Mouse (Mus musculus) lung, embryonic 14.5 days (tissue): ENCODE measurements around the gene Gm6268. TPM values are rescaled to one million over a fixed set of nuclear protein-coding genes. Genes with fewer than 3 reads are reported as not detected.

Experiments
- ATAC-seq: fragments of 200-750 bp; cut with Nextera tagmentation; 2 replicates; pipeline ENCODE4 v1.8.0; 2017; ENCODE audit warnings: mild to moderate bottlenecking, moderate TSS enrichment, moderate library complexity; ENCODE audit not compliant: insufficient read depth
- DNase-seq: peaks from one replicate; pipeline ENCODE4 v3.0.0-alpha.2; 2015
- H3K27ac ChIP-seq: fragments of 300-500 bp; sonication (generic); 2 replicates; pipeline ENCODE4 v1.5.1; 2014; ENCODE audit warnings: low read depth, mild to moderate bottlenecking, moderate library complexity
- H3K27me3 ChIP-seq: fragments of 300-500 bp; sonication (generic); 2 replicates; pipeline ENCODE4 v1.6.1; 2014; ENCODE audit warnings: low read length, control low read depth; ENCODE audit not compliant: insufficient read depth
- H3K36me3 ChIP-seq: fragments of 300-500 bp; sonication (generic); 2 replicates; pipeline ENCODE4 v1.6.1; 2014; ENCODE audit warnings: control low read depth; ENCODE audit not compliant: insufficient read depth
- H3K4me1 ChIP-seq: fragments of 300-500 bp; sonication (generic); 2 replicates; pipeline ENCODE4 v1.6.1; 2014; ENCODE audit warnings: antibody characterized with exemption, control low read depth; ENCODE audit not compliant: insufficient read depth
- H3K4me2 ChIP-seq: fragments of 300-500 bp; sonication (generic); 2 replicates; pipeline ENCODE4 v1.6.1; 2014; ENCODE audit warnings: mild to moderate bottlenecking
- H3K4me3 ChIP-seq: fragments of 300-500 bp; sonication (generic); 2 replicates; pipeline ENCODE4 v1.5.1; 2014; ENCODE audit warnings: low read depth, low read length
- H3K9ac ChIP-seq: fragments of 300-500 bp; sonication (generic); 2 replicates; pipeline ENCODE4 v1.6.1; 2014
- H3K9me3 ChIP-seq: fragments of 300-500 bp; sonication (generic); 2 replicates; pipeline ENCODE4 v1.6.1; 2016; ENCODE audit warnings: low read depth, low read length, control low read depth
- CTCF ChIP-seq: IDR thresholded peaks from 2 replicates; pipeline ENCODE4 v1.5.1; 2016; ENCODE audit warnings: antibody characterized with exemption, low read depth
- WGBS: fragments of 180-500 bp; shearing (Covaris S2); extraction: QIAGEN DNeasy Blood & Tissue Kit; methylation state at CpG from one replicate; pipeline ENCODE4 v1.1.7; 2014; 5-methylcytosine and 5-hydroxymethylcytosine counted together
- polyA plus RNA-seq: library from polyadenylated mRNA; unstranded; fragments of >200 nt; fragmentation: Nextera tagmentation; extraction: Ambion mirVana; gene quantifications from 2 replicates; pipeline ENCODE4 v1.2.1, GENCODE M21; 2014

The Gm6268 gene
- not detected in 2 replicates for polyA plus RNA-seq

DNA sequence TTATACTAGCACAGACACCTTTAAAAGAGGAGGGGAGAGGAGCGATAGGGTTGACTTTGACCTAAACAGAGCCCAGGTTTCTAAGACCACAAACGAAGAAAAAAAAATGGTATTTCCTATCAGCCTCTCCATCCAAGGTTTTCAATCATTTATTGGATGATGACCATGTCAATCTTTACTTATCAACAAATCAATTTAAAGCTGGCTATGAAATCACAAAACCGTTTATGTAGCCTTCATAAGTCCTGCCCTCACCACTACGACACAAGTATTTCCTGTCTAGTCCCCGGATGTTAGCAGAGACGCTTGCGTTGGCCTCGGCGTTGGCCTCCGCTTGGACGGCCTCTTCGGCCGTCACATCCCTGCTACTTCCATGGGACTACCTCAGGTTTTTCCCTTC lies at the start of gene Gm6268:
Gene Gm6268, plus strand, starts transcription at position 301 of the 400 bp plus-strand sequence.
- Histone ChIP-seq H3K27me3 (no peaks in the 10 kb centered on the region), H3K9me3 (no peaks in the 10 kb centered on the region), H3K27ac (no peak within 1 kb of the TSS), H3K4me2 (no peak within 1 kb of the TSS), H3K4me3 (no peak within 1 kb of the TSS), H3K4me1 (no peaks in the 10 kb centered on the region), H3K9ac (no peak within 1 kb of the TSS), H3K36me3 (no peaks in the 10 kb centered on the region)
- WGBS = 88% methylated on average over 13 of the region's 13 CpGs
- DNase-seq = no peak
- TF ChIP-seq CTCF = no peak
- ATAC-seq = no peak

- no peak overlapping the region for H3K4me3 ChIP-seq
- no peaks in the 10 kb centered on the region for H3K9me3 ChIP-seq
- DNase-seq = peak; percentile 52
- H3K27me3 ChIP-seq = no peaks in the 10 kb centered on the region
- no peaks in the 10 kb centered on the region for H3K4me1 ChIP-seq
- no peak overlapping the region for H3K4me2 ChIP-seq
- ATAC-seq = no peak
- WGBS = 41% methylated on average over 3 of the region's 3 CpGs
- no peaks in the 10 kb centered on the region for H3K36me3 ChIP-seq
- H3K27ac ChIP-seq = no peak overlapping the region
- TF ChIP-seq CTCF = no peak
- no peak overlapping the region for H3K9ac ChIP-seq
Observed at GRCm38 (mm10) chrX:36352446-36352845, 48.6 kb upstream of the Gm6268 start.

- no peak overlapping the region for H3K9ac ChIP-seq
- no peaks in the 10 kb centered on the region for H3K4me1 ChIP-seq
- H3K9me3 ChIP-seq = no peaks in the 10 kb centered on the region
- DNase-seq (no peak), ATAC-seq (no peak)
- no peaks in the 10 kb centered on the region for H3K36me3 ChIP-seq
- TF ChIP-seq CTCF = no peak
- H3K27ac ChIP-seq = no peak overlapping the region
- H3K4me3 ChIP-seq = no peak overlapping the region
- no peaks in the 10 kb centered on the region for H3K27me3 ChIP-seq
- no peak overlapping the region for H3K4me2 ChIP-seq
Observed at GRCm38 (mm10) chrX:36385340-36385739, 15.7 kb upstream of the Gm6268 start.

DNA sequence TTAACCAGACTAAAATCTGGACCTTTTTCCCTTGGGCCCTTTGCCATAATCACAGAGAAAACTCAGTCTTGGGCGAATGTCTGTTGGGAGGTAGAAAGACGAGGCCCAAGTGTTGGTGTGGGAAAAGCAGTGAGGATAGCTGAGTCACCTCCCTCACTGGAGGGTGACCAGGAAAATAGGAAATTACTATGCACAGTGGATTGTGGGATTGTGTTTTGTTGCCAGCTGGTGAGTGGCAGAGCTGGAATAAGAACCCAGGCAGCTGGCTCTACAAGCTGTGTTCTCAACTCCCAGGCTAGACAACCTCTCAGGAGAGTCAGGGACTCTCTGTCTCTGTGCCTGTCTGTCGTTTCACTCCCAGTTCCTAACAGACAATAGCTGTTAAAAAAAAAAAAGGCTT lies 11.1 kb upstream of the Gm6268 start:
- 41% methylated on average over 3 of the region's 3 CpGs for WGBS
- Histone ChIP-seq H3K27ac (no peak overlapping the region), H3K4me3 (no peak overlapping the region), H3K9ac (no peak overlapping the region), H3K27me3 (no peaks in the 10 kb centered on the region), H3K4me1 (no peaks in the 10 kb centered on the region), H3K36me3 (no peaks in the 10 kb centered on the region), H3K9me3 (no peaks in the 10 kb centered on the region), H3K4me2 (no peak overlapping the region)
- no peak for TF ChIP-seq CTCF
- ATAC-seq (no peak), DNase-seq (peak; percentile 1)

DNA sequence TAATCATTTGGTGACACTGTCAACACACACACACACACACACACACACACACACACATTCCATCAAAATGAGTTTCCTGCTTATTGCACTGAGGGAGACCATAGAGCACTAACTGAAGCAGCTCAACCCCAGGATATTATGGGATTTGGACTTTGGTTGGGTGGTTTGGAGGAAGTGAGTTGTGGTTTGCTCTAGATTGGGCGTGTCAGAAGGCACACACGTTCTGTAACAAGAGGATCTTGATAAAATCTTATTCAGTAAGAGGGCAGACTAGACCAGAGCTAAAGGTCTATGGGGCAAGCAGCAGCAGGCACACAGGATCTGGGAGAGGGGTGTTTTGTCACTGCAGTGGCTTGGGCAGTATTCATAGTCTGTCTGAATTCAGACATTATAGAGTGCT lies 10.6 kb upstream of the Gm6268 start:
- 49% methylated on average over 2 of the region's 2 CpGs for WGBS
- no peaks in the 10 kb centered on the region for H3K36me3 ChIP-seq
- H3K4me1 ChIP-seq = no peaks in the 10 kb centered on the region
- no peak overlapping the region for H3K27ac ChIP-seq
- H3K4me2 ChIP-seq = no peak overlapping the region
- H3K27me3 ChIP-seq = no peaks in the 10 kb centered on the region
- H3K9ac ChIP-seq = no peak overlapping the region
- ATAC-seq (no peak), DNase-seq (no peak)
- no peak overlapping the region for H3K4me3 ChIP-seq
- TF ChIP-seq CTCF = no peak
- H3K9me3 ChIP-seq = no peaks in the 10 kb centered on the region

GRCm38 (mm10) chrX:36392672-36393071 lies 8.4 kb upstream of the Gm6268 start:
- no peaks in the 10 kb centered on the region for H3K9me3 ChIP-seq
- no peak for ATAC-seq
- no peaks in the 10 kb centered on the region for H3K27me3 ChIP-seq
- 62% methylated on average over 6 of the region's 6 CpGs for WGBS
- H3K4me1 ChIP-seq = no peaks in the 10 kb centered on the region
- no peak overlapping the region for H3K4me3 ChIP-seq
- H3K36me3 ChIP-seq = no peaks in the 10 kb centered on the region
- no peak for DNase-seq
- no peak overlapping the region for H3K9ac ChIP-seq
- no peak for TF ChIP-seq CTCF
- no peak overlapping the region for H3K4me2 ChIP-seq
- H3K27ac ChIP-seq = no peak overlapping the region

- DNase-seq (peak; percentile 55), ATAC-seq (no peak)
- Histone ChIP-seq H3K27me3 (no peaks in the 10 kb centered on the region), H3K9me3 (no peaks in the 10 kb centered on the region), H3K9ac (no peak overlapping the region), H3K4me2 (no peak overlapping the region), H3K27ac (no peak overlapping the region), H3K36me3 (no peaks in the 10 kb centered on the region), H3K4me3 (no peak overlapping the region), H3K4me1 (no peaks in the 10 kb centered on the region)
- 32% methylated on average over 6 of the region's 6 CpGs for WGBS
- TF ChIP-seq CTCF = peak; percentile 46
Observed at GRCm38 (mm10) chrX:36393279-36393678, 7.8 kb upstream of the Gm6268 start.

DNA sequence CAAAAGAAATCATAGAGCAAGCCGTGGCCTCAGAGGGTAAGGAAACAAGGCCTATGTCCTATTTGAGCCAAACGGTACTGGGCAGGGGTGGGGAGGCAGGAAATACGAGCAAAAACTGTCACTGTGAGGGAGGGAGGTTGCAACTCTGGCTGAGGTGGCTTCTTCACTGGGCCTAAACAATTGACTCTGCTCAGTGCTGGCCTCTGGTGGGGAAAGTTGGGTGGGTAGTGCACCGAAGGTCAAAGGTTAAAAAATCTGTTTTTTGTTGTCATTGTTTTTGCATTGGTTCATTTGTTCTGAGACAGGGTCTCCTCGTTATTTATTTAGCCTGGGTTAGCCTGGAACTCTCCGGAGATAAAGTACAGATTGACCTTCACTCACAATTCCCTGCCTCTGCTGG lies 1.2 kb downstream of the Gm6268 start:
- DNase-seq (no peak), ATAC-seq (no peak)
- no peaks in the 10 kb centered on the region for H3K4me1 ChIP-seq
- H3K4me3 ChIP-seq = no peak overlapping the region
- no peaks in the 10 kb centered on the region for H3K9me3 ChIP-seq
- H3K27ac ChIP-seq = no peak overlapping the region
- no peaks in the 10 kb centered on the region for H3K27me3 ChIP-seq
- 54% methylated on average over 6 of the region's 6 CpGs for WGBS
- no peak overlapping the region for H3K9ac ChIP-seq
- TF ChIP-seq CTCF = 0 out of 2 replicates have a peak, but pooled peaks have one; percentile 16
- no peaks in the 10 kb centered on the region for H3K36me3 ChIP-seq
- H3K4me2 ChIP-seq = no peak overlapping the region
